Mouse (Mus musculus) kidney, adult 2 months (tissue): ENCODE results near the gene Wdtc1. TPM values are rescaled to one million over a fixed set of nuclear protein-coding genes. Genes with fewer than 3 reads are reported as not detected.
A peak's percentile ranks its signal among the peaks of the same experiment; 100 is the strongest.

Experiments
- DNase-seq: peaks from one replicate; pipeline ENCODE4 v3.0.0; 2021
- H3K27ac ChIP-seq: fragments of 200-500 bp; 2 replicates; pipeline ENCODE4 v1.5.1; 2012; ENCODE audit warnings: low read depth, low read length, control low read depth, inconsistent platforms; ENCODE audit not compliant: insufficient read depth
- H3K27me3 ChIP-seq: fragments of 200-500 bp; replicated peaks from 2 replicates; pipeline ENCODE4 v1.6.1; 2012; ENCODE audit warnings: mild to moderate bottlenecking, moderate library complexity, low read length, inconsistent platforms; ENCODE audit not compliant: control insufficient read depth, insufficient read depth
- H3K36me3 ChIP-seq: fragments of 200-500 bp; 2 replicates; pipeline ENCODE4 v1.6.1; 2012; ENCODE audit warnings: mild to moderate bottlenecking, moderate library complexity, low read length, inconsistent platforms; ENCODE audit not compliant: control insufficient read depth, insufficient read depth
- H3K4me1 ChIP-seq: fragments of 200-500 bp; 2 replicates; pipeline ENCODE4 v1.6.1; 2011; ENCODE audit warnings: low read length; ENCODE audit not compliant: control insufficient read depth, insufficient read depth
- H3K4me3 ChIP-seq: fragments of 200-500 bp; 2 replicates; pipeline ENCODE4 v1.5.1; 2011; ENCODE audit warnings: mild to moderate bottlenecking, low read depth, low read length, control low read depth; ENCODE audit not compliant: insufficient read depth
- CTCF ChIP-seq: fragments of 200-500 bp; conservative IDR thresholded peaks from 2 replicates; pipeline ENCODE4 v1.5.1; 2011; ENCODE audit warnings: low read depth, mild to moderate bottlenecking, control low read depth, low read length, moderate library complexity, mixed read lengths; ENCODE audit not compliant: insufficient read depth, insufficient read length
- POLR2A ChIP-seq: fragments of 200-500 bp; IDR thresholded peaks from one replicate; pipeline ENCODE4 v1.6.1; 2011; ENCODE audit warnings: low read depth, low read length, control low read depth
- WGBS: fragments of 180-500 bp; shearing (Covaris S2); methylation state at CpG from one replicate; pipeline ENCODE4 v1.1.7; 2018; 5-methylcytosine and 5-hydroxymethylcytosine counted together
- polyA plus RNA-seq: library from polyadenylated mRNA; depleted of rRNA; stranded (reverse); fragments of >200 nt; gene quantifications from 2 replicates; pipeline ENCODE4 v1.2.3, GENCODE M21; 2012

The Wdtc1 gene
- polyA plus RNA-seq, 1 experiment: 64.4 TPM

DNA sequence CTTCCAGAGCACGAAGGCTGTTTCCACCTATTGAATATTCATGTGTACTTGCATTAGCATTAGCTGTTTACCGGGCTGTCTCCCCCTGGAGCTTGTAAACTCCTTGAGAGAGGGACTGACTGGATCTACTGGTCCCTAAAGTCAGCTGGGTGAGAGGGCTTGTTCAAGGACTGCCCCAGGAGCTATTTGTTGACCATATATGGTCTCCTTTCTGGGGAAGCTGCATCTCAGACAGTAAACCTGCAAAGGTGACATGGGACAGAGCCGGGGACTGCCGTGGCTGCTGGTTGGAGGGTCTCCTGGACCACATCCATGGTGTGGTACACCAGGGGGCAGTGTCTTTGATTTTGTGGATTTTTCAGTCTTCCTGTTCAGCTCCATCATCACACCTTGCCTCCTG is 70.6 kb downstream of the Wdtc1 start:
- 30% methylated on average over 4 of the region's 4 CpGs for WGBS
- peak overlapping the region; percentile 15; the same call in 1 of the 2 replicates for H3K27ac ChIP-seq

DNA sequence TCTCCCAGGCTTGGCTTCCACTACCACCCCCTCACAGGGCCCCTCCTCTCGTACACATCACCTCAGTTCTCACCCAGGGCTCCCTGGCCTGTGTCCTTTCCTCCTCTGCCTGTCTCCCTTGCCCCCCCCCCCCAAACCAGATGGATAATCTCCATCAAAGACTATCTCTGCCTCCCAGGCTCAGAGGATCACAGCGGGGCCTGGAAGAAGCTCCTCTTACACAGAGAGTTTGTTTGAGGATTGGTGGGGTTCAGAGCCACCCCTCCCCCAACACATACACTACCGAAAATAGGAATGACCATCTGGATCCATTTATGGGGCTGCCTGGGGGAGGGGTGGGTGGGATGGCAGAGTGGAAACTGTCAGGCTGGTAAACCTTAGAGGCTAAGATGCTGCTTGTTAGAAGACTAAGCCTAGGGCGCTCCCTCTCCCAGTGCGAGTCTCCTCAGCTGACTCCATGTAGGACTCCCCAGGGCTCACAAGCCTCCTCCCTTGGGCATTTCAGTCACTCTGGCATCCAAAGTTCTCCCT is 71.3 kb downstream of the Wdtc1 start:
- no peak for TF ChIP-seq CTCF
- TF ChIP-seq POLR2A: no peak
- DNase-seq: no peak
- Histone ChIP-seq H3K4me3 (no peak overlapping the region), H3K27ac (peak overlapping the region; percentile 15; the same call in 1 of the 2 replicates), H3K36me3 (no peaks in the 10 kb centered on the region), H3K27me3 (no peaks in the 10 kb centered on the region), H3K4me1 (peaks cover 5% of the 10 kb centered on the region)
- 34% methylated on average over 5 of the region's 5 CpGs for WGBS

More for the DNA sequence above, 70.6 kb downstream of the Wdtc1 start:
- TF ChIP-seq CTCF (no peak), POLR2A (no peak)
- Histone ChIP-seq H3K36me3 (no peaks in the 10 kb centered on the region), H3K27me3 (no peaks in the 10 kb centered on the region), H3K4me3 (no peak overlapping the region), H3K4me1 (peaks cover 5% of the 10 kb centered on the region)
- DNase-seq: no peak

DNA sequence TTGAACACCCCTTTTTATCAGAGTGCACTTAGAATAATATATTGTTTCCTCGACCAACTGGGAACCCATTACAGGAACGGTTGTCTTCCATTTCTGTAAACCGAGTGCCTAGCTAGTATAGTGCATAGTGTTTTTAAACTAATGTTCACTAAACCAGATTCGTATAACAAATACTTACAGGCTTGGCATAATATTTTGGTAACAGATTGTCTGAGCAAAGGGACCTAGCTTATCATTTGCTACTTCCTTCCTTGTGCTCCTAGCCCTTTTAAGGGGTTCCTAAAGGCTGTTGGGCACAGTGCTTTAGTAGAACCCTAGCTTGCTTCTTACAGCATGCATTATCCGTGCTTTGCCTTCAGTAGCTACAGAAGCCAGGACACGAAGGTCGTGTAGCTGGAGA is 71.8 kb downstream of the Wdtc1 start:
- TF ChIP-seq POLR2A (no peak), CTCF (no peak)
- no peaks in the 10 kb centered on the region for H3K27me3 ChIP-seq
- H3K4me1 ChIP-seq: peaks cover 9% of the 10 kb centered on the region
- no peak overlapping the region for H3K4me3 ChIP-seq
- 48% methylated on average over 7 of the region's 7 CpGs for WGBS
- H3K27ac ChIP-seq: no peak overlapping the region
- no peak for DNase-seq
- H3K36me3 ChIP-seq: no peaks in the 10 kb centered on the region

DNA sequence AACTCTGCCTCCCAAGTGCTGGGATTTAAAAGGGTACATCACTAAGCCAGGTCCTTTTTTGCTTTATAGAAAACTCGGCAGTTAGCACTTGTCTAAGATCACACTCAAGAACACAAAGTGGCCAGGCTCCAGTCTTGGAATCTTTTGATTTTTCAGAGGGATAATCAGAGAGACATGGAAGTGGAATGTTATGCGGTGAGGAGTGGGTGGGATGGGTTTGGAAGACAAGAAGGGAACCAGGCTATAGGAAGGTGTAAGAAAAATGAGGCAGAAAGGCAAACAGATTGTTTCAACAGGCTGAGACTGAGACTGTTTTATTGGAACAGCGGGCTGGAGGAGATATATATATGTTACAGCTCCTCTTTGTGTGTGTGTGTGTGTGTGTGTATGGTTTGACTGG is 74.8 kb downstream of the Wdtc1 start:
- no peaks in the 10 kb centered on the region for H3K27me3 ChIP-seq
- TF ChIP-seq CTCF (no peak), POLR2A (no peak)
- no peak for DNase-seq
- H3K27ac ChIP-seq: peak overlapping the region; percentile 76
- 83% methylated on average over 3 of the region's 3 CpGs for WGBS
- H3K36me3 ChIP-seq: no peaks in the 10 kb centered on the region
- H3K4me3 ChIP-seq: no peak overlapping the region
- H3K4me1 ChIP-seq: peaks cover 9% of the 10 kb centered on the region

DNA sequence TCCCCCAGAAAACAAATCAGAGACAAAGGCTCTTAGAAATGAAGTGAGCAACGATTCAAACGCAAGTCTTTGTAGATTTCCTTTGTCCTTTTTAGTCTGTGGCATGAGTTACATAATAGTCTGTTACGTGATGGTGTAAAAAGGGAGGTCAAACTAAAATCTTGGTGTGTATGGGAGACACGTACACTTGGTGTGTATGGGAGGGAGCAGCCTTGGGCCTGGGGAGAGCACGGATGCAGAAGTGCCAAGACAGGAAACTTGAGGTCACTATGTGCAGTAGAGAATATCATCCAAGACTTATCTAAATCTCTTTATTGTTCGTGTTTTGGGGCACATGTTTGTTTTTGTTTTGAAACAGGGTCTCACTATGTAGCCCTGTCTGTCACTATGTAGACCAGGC is 75.2 kb downstream of the Wdtc1 start:
- TF ChIP-seq POLR2A: no peak
- TF ChIP-seq CTCF: no peak
- 15% methylated on average over 6 of the region's 6 CpGs for WGBS

DNA sequence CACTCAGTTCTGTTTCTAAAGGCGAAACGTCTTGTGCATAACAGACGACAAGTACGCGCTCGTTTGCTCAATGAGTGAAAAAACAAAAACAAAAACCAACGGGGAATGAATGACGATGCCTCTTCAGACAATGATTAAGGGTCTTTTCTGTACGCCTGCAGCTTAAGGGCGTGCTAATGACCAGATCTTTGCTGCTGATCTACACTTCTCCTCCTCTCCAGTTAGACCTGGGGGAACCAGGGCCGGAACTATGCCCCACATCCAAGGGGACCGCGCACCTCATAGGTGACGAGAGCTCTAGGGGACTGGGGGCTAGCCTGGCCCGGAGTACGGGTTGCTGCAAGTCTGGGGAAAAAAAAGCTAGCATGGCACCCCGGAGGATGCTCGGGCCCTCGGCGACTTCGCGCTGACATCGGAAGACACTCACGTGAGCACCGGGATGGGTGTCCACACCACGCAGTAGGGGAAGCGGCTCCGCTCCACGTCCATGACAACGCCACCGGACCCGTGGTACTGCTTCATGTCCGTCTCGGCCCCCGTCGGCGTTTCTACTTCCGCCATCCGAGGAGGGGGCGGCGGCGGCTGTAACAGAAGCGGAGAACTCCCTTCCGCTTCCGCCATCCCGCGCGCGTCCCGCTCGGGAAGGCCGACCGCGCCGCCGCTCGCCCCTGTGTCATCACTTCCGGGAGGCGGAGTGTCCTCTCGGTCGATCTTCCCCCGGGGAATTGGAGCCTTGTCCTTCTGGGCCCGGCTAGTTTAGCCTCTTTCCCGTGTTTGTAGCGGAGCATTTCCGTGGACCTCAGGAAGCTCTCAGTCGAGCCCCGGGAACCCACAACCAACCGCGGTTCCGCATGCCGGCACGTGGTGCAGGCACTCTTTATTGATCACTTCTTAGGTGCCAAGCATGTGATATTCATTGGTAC is 75.9 kb downstream of the Wdtc1 start, which contains the start of gene Tmem222:
TSS of gene Tmem222 (minus strand) at position 689 of the 923 bp plus-strand sequence.
- WGBS: under 1% methylated on average over 73 of the region's 73 CpGs
- no peaks in the 10 kb centered on the region for H3K36me3 ChIP-seq
- peak; percentile 97 for DNase-seq
- H3K4me3 ChIP-seq: peak within 1 kb of the TSS; percentile 87
- TF ChIP-seq POLR2A: no peak
- TF ChIP-seq CTCF: no peak
- peak within 1 kb of the TSS; percentile 76 for H3K27ac ChIP-seq
- H3K27me3 ChIP-seq: no peaks in the 10 kb centered on the region
- H3K4me1 ChIP-seq: peaks cover 9% of the 10 kb centered on the region

More for the DNA sequence above, 75.2 kb downstream of the Wdtc1 start:
- Histone ChIP-seq H3K36me3 (no peaks in the 10 kb centered on the region), H3K27ac (peak overlapping the region; percentile 76), H3K4me3 (peak overlapping the region; percentile 87), H3K4me1 (peaks cover 9% of the 10 kb centered on the region), H3K27me3 (no peaks in the 10 kb centered on the region)
- no peak for DNase-seq

DNA sequence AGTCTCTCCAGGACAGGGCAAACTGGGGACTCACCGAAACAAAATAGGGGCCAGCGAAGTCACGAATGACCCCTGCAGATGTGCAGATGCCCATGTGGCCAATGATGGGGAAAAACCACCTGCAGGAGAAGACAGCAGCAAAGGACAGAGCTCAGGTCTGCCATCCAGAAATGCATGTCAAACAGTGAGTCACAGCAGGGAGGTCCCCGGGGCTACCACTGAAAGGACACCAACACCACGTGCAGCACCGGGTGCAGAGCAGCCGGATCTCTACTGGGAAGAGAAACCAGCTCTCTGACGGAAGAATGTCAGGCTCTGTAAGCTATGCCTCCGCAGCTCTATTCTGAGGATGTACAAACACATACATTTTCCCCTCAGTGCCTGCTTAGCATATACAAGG is 82.4 kb downstream of the Wdtc1 start:
- 82% methylated on average over 9 of the region's 9 CpGs for WGBS
- Histone ChIP-seq H3K27me3 (no peaks in the 10 kb centered on the region), H3K36me3 (no peaks in the 10 kb centered on the region), H3K4me3 (no peak overlapping the region), H3K27ac (no peak overlapping the region), H3K4me1 (no peaks in the 10 kb centered on the region)
- DNase-seq: no peak
- TF ChIP-seq CTCF (no peak), POLR2A (no peak)
